Mouse (Mus musculus): ENCODE data around the gene Glra1. TPM values are rescaled to one million over a fixed set of nuclear protein-coding genes. Genes with fewer than 3 reads are reported as not detected.

Gene Glra1
- polyA plus RNA-seq, 1 experiment = not detected

DNA sequence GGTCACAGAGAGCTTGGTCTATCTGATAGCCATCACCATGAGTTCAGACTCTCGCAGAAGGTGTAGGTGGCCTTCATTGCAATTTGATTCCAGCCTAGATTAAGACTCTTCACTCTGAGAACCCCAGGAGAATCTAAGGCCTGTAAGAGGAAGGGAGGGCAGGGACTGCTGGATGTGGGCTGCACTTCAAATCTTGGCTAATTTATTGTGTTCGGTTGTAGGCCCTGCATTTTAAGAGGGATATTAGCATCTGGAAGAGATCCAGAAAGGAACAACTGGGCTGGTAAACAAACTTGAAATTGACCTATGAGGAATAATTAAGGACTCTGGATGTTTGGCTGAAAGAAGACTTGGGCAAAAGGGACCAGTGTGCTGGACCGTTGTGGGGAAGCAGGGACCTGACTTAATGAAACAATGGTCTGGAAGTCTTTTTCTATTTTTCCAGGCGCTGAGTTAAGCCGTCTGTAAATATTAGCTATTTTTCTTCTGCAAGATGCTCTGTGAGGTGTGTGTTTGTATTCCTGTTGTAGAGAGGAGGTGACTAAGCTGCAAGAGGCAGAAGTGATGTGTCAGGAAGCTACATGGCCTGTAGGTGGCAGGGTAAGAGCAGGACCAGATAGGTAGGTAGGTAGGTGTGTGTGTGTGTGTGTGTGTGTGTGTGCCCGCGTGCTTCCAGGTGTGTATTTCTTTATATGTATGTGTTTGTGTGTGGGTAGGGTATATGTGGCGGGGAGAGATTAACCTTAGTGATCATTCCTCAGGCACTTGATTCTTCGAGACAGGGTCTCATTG lies 18.4 kb downstream of the Glra1 start:
- H3K27me3 ChIP-seq (replicated peaks) = no peaks in the 10 kb centered on the region
- no peak for TF ChIP-seq FLI1 (IDR thresholded peaks at IDR 0.05; ENCODE audit: low read length)
- no peak for TF ChIP-seq GATA1 (IDR thresholded peaks at IDR 0.05; ENCODE audit: borderline replicate concordance, low read length)
- H3K36me3 ChIP-seq (replicated peaks; ENCODE audit: low read length) = no peaks in the 10 kb centered on the region
- H3K9me3 ChIP-seq = no peaks in the 10 kb centered on the region
- no peaks in the 10 kb centered on the region for H3K4me1 ChIP-seq
- no peak overlapping the region for H3K4me3 ChIP-seq (replicated peaks)

DNA sequence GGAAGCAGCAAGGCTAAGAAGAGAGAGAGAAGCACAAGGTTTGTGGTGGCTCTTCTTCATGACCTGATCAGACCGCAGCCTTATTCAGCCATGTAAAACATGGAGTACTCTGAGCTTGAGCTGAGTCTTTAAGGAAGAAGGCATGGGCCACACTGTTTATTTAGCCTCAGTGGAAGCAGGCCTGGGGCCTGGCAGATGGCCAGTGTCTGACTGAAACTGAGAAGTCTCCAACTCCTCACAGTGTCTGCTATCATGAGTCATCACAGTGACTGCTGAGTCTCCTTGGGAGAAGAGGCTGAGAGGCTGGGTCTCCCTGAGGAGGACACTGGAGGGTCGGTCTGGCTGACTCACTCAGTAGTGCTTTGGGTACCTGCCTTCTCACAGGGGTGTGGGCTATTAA lies 33.6 kb downstream of the Glra1 start:
- no peaks in the 10 kb centered on the region for H3K36me3 ChIP-seq (replicated peaks; ENCODE audit: low read length)
- H3K4me3 ChIP-seq (replicated peaks) = no peak overlapping the region
- H3K27me3 ChIP-seq (replicated peaks) = peaks cover 2% of the 10 kb centered on the region
- TF ChIP-seq FLI1 (IDR thresholded peaks at IDR 0.05; ENCODE audit: low read length) = no peak
- TF ChIP-seq GATA1 (IDR thresholded peaks at IDR 0.05; ENCODE audit: borderline replicate concordance, low read length) = no peak
- no peaks in the 10 kb centered on the region for H3K4me1 ChIP-seq
- no peaks in the 10 kb centered on the region for H3K9me3 ChIP-seq

DNA sequence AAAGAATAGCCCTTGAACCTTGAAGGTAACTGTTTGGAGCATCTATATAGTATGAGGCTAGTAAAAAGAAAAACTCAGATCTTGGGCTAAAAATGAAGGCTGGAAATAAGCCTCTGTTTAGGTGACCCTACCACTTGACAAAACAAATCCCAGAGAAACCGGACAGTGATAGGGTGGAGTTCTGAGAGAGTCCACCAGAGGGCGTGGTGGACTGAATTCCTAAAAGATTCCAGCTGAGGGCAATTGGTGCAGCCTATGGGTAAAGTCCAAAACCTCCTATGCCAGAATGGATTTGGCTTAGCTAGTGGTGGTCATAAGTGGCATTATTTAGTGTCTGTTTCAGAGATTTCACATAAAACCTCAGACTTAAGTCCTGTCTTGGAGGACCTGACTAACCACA lies 36.9 kb downstream of the Glra1 start:
- H3K4me3 ChIP-seq (replicated peaks) = no peak overlapping the region
- no peak for TF ChIP-seq GATA1 (IDR thresholded peaks at IDR 0.05; ENCODE audit: borderline replicate concordance, low read length)
- peaks cover 8% of the 10 kb centered on the region for H3K27me3 ChIP-seq (replicated peaks)
- no peaks in the 10 kb centered on the region for H3K9me3 ChIP-seq
- no peaks in the 10 kb centered on the region for H3K4me1 ChIP-seq
- no peaks in the 10 kb centered on the region for H3K36me3 ChIP-seq (replicated peaks; ENCODE audit: low read length)

DNA sequence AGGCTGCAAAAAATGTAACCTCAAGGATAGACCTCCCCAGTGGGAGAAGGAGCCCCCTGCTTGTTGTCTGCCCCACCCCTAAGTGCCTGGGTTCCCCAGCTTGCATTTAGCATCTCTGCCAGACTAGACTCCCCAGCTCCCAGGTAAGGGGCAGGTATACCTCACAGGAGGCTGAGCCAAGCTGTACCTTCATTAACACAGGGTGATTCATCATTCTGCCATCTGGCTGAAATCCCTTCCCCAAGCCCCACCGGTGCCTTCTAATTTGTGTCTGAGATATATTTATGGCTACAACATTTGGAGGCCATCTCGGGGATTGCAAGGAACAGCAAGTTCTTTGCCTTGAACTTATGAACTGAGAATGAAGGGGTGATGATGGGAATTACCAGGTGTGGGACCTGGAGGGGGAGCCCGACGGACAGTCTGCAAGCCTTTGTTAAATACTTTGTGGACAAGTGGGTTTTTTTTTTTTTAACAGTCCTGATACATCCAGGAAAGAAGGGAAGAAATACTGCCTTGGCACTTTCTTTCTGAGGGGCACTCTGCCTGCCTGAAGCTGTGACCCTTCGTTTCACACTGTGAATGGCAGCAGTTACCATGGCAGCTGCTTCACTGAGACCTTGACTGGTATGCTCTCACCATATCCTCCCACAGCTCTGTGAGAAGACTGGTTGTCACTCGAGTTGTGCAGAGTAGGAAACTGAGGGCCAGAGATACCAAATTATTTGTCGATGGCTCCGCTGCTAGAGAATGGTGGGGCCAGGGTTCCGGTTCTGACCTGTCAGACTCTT lies 41.5 kb downstream of the Glra1 start:
- H3K27me3 ChIP-seq (replicated peaks) = peaks cover 8% of the 10 kb centered on the region
- TF ChIP-seq FLI1 (IDR thresholded peaks at IDR 0.05; ENCODE audit: low read length) (no peak), GATA1 (IDR thresholded peaks at IDR 0.05; ENCODE audit: borderline replicate concordance, low read length) (no peak)

DNA sequence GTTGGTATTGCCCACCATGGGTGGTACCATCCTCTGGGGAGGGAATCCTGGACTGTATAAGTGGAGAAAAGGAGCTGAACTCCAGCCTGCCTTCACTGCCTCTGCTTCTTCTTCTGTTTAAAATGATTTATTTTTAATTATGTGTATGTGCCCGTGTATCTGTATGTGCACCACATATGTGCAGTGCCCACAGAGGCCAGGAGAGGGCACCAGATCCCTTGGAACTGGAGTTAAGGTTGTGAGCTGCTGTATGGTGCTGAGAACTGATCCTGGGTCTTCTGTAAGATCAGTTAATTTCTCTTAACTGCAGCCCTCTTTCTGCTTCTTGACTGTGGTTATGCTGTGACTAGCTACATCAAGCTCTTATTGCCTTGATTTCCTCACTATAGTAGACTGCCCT lies 62.3 kb downstream of the Glra1 start:
- Histone ChIP-seq H3K4me1 (0 out of 2 replicates have a peak, but pooled peaks cover 6% of the 10 kb centered on the region), H3K4me3 (replicated peaks) (no peak overlapping the region), H3K36me3 (replicated peaks; ENCODE audit: low read length) (no peaks in the 10 kb centered on the region), H3K27me3 (replicated peaks) (no peaks in the 10 kb centered on the region), H3K9me3 (peaks cover 20% of the 10 kb centered on the region)
- TF ChIP-seq GATA1 (IDR thresholded peaks at IDR 0.05; ENCODE audit: borderline replicate concordance, low read length) = no peak
- TF ChIP-seq FLI1 (IDR thresholded peaks at IDR 0.05; ENCODE audit: low read length) = no peak

More for the DNA sequence above, 41.5 kb downstream of the Glra1 start:
- H3K9me3 ChIP-seq = no peaks in the 10 kb centered on the region
- H3K4me3 ChIP-seq (replicated peaks) = no peak overlapping the region
- H3K4me1 ChIP-seq = no peaks in the 10 kb centered on the region
- no peaks in the 10 kb centered on the region for H3K36me3 ChIP-seq (replicated peaks; ENCODE audit: low read length)

DNA sequence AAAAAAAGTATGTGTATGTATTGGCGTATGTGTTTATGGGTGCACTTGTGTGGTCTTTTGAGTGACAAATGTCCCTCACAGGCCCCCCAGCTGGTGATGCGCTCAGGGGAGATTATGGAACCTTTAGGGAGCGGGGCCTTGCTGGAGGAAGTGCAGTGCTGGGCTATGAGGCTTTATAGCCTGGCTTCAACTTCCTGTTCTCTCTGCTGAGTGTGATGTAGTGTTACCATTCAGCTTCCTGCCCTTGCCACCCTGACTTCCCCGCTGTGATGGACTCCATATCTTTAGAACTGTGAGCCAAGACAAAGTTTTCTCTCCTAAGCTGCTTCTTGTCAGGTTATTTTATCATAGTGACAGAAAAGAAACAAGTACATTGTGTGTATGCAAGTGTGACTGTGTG lies 65.3 kb downstream of the Glra1 start:
- no peaks in the 10 kb centered on the region for H3K27me3 ChIP-seq (replicated peaks)
- H3K4me3 ChIP-seq (replicated peaks) = no peak overlapping the region
- H3K36me3 ChIP-seq (replicated peaks; ENCODE audit: low read length) = no peaks in the 10 kb centered on the region
- TF ChIP-seq GATA1 (IDR thresholded peaks at IDR 0.05; ENCODE audit: borderline replicate concordance, low read length) = no peak
- no peak for TF ChIP-seq FLI1 (IDR thresholded peaks at IDR 0.05; ENCODE audit: low read length)
- H3K4me1 ChIP-seq = 0 out of 2 replicates have a peak, but pooled peaks cover 6% of the 10 kb centered on the region
- peaks cover 20% of the 10 kb centered on the region for H3K9me3 ChIP-seq

DNA sequence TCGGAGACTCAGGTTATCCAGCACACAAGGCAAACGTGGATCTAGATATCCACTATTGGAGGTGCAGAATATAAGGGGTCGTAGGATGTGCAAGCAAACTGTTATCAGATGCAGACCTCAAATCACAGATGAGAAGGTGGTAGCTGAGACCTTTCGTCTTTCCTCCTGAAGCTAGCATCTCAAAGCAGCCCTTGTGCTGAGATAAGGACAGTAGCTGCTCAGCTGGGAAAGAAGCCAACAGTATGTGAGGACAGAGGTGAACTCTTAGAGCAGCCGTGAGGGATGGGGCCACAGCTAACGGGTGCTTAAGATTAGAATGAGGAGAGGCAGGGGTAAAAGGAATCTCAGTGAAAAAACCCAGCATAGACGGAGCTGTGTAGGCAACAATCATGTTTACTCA lies 65.9 kb downstream of the Glra1 start:
- Histone ChIP-seq H3K27me3 (replicated peaks) (no peaks in the 10 kb centered on the region), H3K4me3 (replicated peaks) (no peak overlapping the region), H3K9me3 (peaks cover 20% of the 10 kb centered on the region), H3K36me3 (replicated peaks; ENCODE audit: low read length) (no peaks in the 10 kb centered on the region), H3K4me1 (0 out of 2 replicates have a peak, but pooled peaks cover 6% of the 10 kb centered on the region)
- TF ChIP-seq FLI1 (IDR thresholded peaks at IDR 0.05; ENCODE audit: low read length) (no peak), GATA1 (IDR thresholded peaks at IDR 0.05; ENCODE audit: borderline replicate concordance, low read length) (no peak)

DNA sequence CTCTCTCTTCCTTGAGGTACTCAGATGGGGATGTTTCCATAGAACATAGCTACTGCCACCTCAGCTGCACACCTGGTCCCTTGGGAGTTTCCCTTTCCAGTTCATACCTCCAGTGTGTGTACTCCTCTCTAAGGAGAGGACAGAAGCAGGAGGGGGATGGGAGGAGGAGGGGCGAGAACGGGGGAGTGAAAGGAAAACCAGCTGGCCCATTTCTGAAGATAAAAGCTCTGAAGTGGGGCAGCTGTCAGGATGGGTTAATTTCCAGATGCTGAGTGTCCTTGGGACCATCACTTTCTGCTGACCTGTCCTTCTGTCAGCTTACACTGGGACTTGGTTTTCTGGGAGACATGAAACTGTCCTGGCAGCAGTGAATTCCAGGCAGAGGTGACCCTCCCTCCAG lies 73.2 kb downstream of the Glra1 start:
- H3K36me3 ChIP-seq (replicated peaks; ENCODE audit: low read length) = no peaks in the 10 kb centered on the region
- TF ChIP-seq FLI1 (IDR thresholded peaks at IDR 0.05; ENCODE audit: low read length) (no peak), GATA1 (IDR thresholded peaks at IDR 0.05; ENCODE audit: borderline replicate concordance, low read length) (no peak)
- no peaks in the 10 kb centered on the region for H3K9me3 ChIP-seq
- H3K4me1 ChIP-seq = peaks cover 8% of the 10 kb centered on the region
- peaks cover 16% of the 10 kb centered on the region for H3K27me3 ChIP-seq (replicated peaks)
- H3K4me3 ChIP-seq (replicated peaks) = no peak overlapping the region

DNA sequence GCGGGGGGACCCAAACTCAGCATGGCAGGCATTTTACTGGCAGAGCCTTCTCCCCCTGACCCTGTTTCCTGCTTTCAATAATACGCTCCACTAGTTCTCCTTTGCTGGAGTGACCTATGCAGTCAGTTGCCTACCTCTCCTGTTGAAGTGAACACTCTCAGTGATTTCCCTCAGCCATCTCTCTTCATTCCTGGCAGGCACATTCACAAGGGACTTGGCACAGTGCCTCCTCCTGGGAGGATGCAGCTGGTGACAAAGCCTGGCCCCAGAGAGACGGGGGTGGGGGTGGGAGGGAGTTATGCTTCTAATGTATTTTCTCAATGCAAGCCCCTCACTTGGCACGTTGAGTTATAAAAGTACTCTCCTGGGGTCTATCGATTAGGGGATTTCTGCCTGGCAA lies 74.6 kb downstream of the Glra1 start:
- no peaks in the 10 kb centered on the region for H3K9me3 ChIP-seq
- no peaks in the 10 kb centered on the region for H3K36me3 ChIP-seq (replicated peaks; ENCODE audit: low read length)

DNA sequence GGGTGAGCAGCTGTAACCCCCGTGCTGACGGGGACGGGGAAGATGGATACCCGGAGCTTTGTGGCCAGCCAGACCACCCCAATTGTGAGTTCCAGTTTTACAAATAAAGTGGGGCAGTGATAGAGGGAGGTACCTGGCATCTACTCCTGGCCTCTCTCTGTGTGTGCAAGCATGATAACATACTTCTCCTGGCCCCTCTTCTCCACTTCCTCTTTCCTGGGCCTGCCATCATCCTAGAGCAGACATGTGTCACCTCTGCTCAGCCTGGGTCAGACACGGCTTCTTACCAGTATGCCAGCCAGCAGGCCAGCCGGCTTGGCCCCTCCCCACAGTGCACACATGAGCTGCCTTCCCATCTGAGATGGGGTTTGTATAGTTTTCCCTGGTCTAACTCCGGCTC lies 77.3 kb downstream of the Glra1 start:
- peaks cover 17% of the 10 kb centered on the region for H3K27me3 ChIP-seq (replicated peaks)
- peaks cover 8% of the 10 kb centered on the region for H3K4me1 ChIP-seq
- H3K4me3 ChIP-seq (replicated peaks) = no peak overlapping the region
- H3K9me3 ChIP-seq = no peaks in the 10 kb centered on the region
- no peaks in the 10 kb centered on the region for H3K36me3 ChIP-seq (replicated peaks; ENCODE audit: low read length)
- TF ChIP-seq GATA1 (IDR thresholded peaks at IDR 0.05; ENCODE audit: borderline replicate concordance, low read length) = no peak
- TF ChIP-seq FLI1 (IDR thresholded peaks at IDR 0.05; ENCODE audit: low read length) = no peak

More for the DNA sequence above, 74.6 kb downstream of the Glra1 start:
- H3K4me3 ChIP-seq (replicated peaks) = no peak overlapping the region
- H3K4me1 ChIP-seq = peaks cover 8% of the 10 kb centered on the region
- H3K27me3 ChIP-seq (replicated peaks) = peaks cover 16% of the 10 kb centered on the region
- no peak for TF ChIP-seq GATA1 (IDR thresholded peaks at IDR 0.05; ENCODE audit: borderline replicate concordance, low read length)

All from megakaryocyte, embryonic 14.5 days (primary cell).